8 mouse cellular contexts compared by ENCODE assay signal in genomic region chr3:75942303-75943060, GRCm38 (mm10). TPM values are rescaled to one million over a fixed set of nuclear protein-coding genes. Genes with fewer than 3 reads are reported as not detected.
DNase-seq lines count a peak whose midpoint lies in the region; ATAC-seq and TF ChIP-seq lines count a peak whose summit lies in the region.

No protein-coding gene starts in this region.

- no peak for TF ChIP-seq POLR2A in liver, adult 2 months (IDR thresholded peaks at IDR 0.05; ENCODE audit: extremely low read depth, insufficient read depth, low read length)

- H3K4me1 ChIP-seq in liver, adult 2 months (ENCODE audit: control insufficient read depth, insufficient read depth, low read length) = peaks cover 23% of the 10 kb centered on the region
- H3K4me1 ChIP-seq in heart, postnatal 0 days (ENCODE audit: control insufficient read depth, insufficient read depth) = 0 out of 2 replicates have a peak, but pooled peaks cover 13% of the 10 kb centered on the region

- H3K79me2 ChIP-seq in liver, adult 2 months (ENCODE audit: control insufficient read depth, insufficient read depth, low read length) = peaks cover 35% of the 10 kb centered on the region

- H3K36me3 ChIP-seq in liver, adult 2 months (ENCODE audit: control insufficient read depth, insufficient read depth, low read length) = peaks cover 5% of the 10 kb centered on the region
- H3K36me3 ChIP-seq in heart, postnatal 0 days (replicated peaks; ENCODE audit: control insufficient read depth, insufficient read depth, low read length) = 0 out of 2 replicates have a peak, but pooled peaks cover 8% of the 10 kb centered on the region

- 25% methylated on average over 12 of the region's 12 CpGs for WGBS in liver, adult 2 months
- WGBS in heart, postnatal 0 days = 56% methylated on average over 12 of the region's 12 CpGs

- TF ChIP-seq CTCF in liver, adult 2 months (IDR thresholded peaks at IDR 0.05; ENCODE audit: low read depth, low read length) = no peak
- TF ChIP-seq CTCF in heart, postnatal 0 days (IDR thresholded peaks at IDR 0.05; ENCODE audit: low read depth) = no peak

- no peaks in the 10 kb centered on the region for H3K9me3 ChIP-seq in heart, postnatal 0 days (replicated peaks; ENCODE audit: control insufficient read depth, low read length)

- peak; percentile 14 for DNase-seq in embryo, embryonic 11 days
- DNase-seq in embryo, embryonic 9.5 days (ENCODE audit: extremely low spot score) = no peak
- DNase-seq in liver, adult 2 months (ENCODE audit: extremely low read depth, low read depth, low spot score) = peak; percentile 95
- no peak for DNase-seq in liver
- peak; percentile 45 for DNase-seq in heart, postnatal 0 days (ENCODE audit: low spot score)
- DNase-seq in right cerebral cortex, adult 18-20 months = peak; percentile 24
- DNase-seq in gastrocnemius, postnatal 25 days = no peak

- H3K27me3 ChIP-seq in liver, adult 2 months (ENCODE audit: control insufficient read depth, insufficient read depth, low read length) = no peaks in the 10 kb centered on the region
- no peaks in the 10 kb centered on the region for H3K27me3 ChIP-seq in heart, postnatal 0 days (ENCODE audit: control insufficient read depth, insufficient read depth, low read length)

- no peak for TF ChIP-seq EP300 in heart, postnatal 0 days (IDR thresholded peaks at IDR 0.05; ENCODE audit: low read depth)

- no peak overlapping the region; the same call in 1 of the 2 replicates for H3K4me3 ChIP-seq in liver, adult 2 months (ENCODE audit: insufficient read depth, low read depth, low read length)
- no peak overlapping the region for H3K4me3 ChIP-seq in heart, postnatal 0 days (ENCODE audit: low read depth, low read length)

- no peak overlapping the region for H3K9ac ChIP-seq in liver, adult 2 months (ENCODE audit: low read depth, low read length)
- no peak overlapping the region for H3K9ac ChIP-seq in heart, postnatal 0 days (replicated peaks; ENCODE audit: low read depth, low read length)

- H3K27ac ChIP-seq in liver, adult 2 months (replicated peaks; ENCODE audit: insufficient read depth, low read depth, low read length) = peak overlapping the region; percentile 27
- H3K27ac ChIP-seq in heart, postnatal 0 days (ENCODE audit: low read depth) = no peak overlapping the region

- no peak overlapping the region for H3K4me2 ChIP-seq in heart, postnatal 0 days (ENCODE audit: low read depth, low read length)

- ATAC-seq in heart, postnatal 0 days (ENCODE audit: insufficient read depth, low read depth) = no peak; the same call in 1 of the 2 replicates
- ATAC-seq in erythroid progenitor cell, adult 5-6 weeks (replicated peaks; ENCODE audit: low FRiP score, poor library complexity, severe bottlenecking) = no peak

RNA-seq across cellular contexts. Expression of gene Golim4, which starts 14.3 kb away (rescaled TPM):
- 53.7 and 59.5 TPM in 2 replicates for total RNA-seq in liver, adult 2 months (2014; rRNA removed)
- 26.3 and 28.9 TPM in 2 replicates for polyA plus RNA-seq in liver, adult 2 months (2012; rRNA removed)
- total RNA-seq in heart, postnatal 0 days (2014; rRNA removed; ENCODE audit: low replicate concordance) = 20.2 and 48.5 TPM in 2 replicates
- polyA plus RNA-seq in heart, postnatal 0 days (2015; fragmentation: Nextera tagmentation; extraction: Ambion mirVana) = 24.5 and 24.7 TPM in 2 replicates
- 60.8 and 68.8 TPM in 2 replicates for total RNA-seq in erythroid progenitor cell, adult 5-6 weeks (2015; ENCODE audit: low replicate concordance)
- total RNA-seq in erythroid progenitor cell, adult 5-6 weeks (2017; ENCODE audit: low replicate concordance) = 67.4 and 68.5 TPM in 2 replicates
- total RNA-seq in gastrocnemius, postnatal 25 days (2021) = 10 to 100 TPM; 14.9 to 16.0 TPM

Comparison
In these comparisons a context has a peak if more than half of its experiments do, and no peak if none do; other contexts are left out.
1. DNase-seq: peak in embryo, embryonic 11 days (single experiment), liver, adult 2 months (single experiment), heart, postnatal 0 days (single experiment) and right cerebral cortex, adult 18-20 months (single experiment); none in embryo, embryonic 9.5 days (single experiment), liver (single experiment) and gastrocnemius, postnatal 25 days (single experiment).